Mouse (Mus musculus) heart, adult 2 months (tissue): ENCODE data around the gene Plk3.

ENCODE experiments used
- CTCF ChIP-seq: fragments of 200-600 bp; IDR thresholded peaks from 2 replicates; pipeline ENCODE4 v1.8.1; 2022; ENCODE audit warnings: antibody characterized with exemption, mild to moderate bottlenecking, moderate library complexity
- EP300 ChIP-seq: fragments of 200-500 bp; IDR thresholded peaks from 2 replicates; pipeline ENCODE4 v1.6.1; 2011; ENCODE audit warnings: low read depth, low read length, control low read depth; ENCODE audit not compliant: insufficient read depth
- POLR2A ChIP-seq: fragments of 200-500 bp; IDR thresholded peaks from 2 replicates; pipeline ENCODE4 v1.6.1; 2011; ENCODE audit warnings: mild to moderate bottlenecking, low read depth, low read length, control low read depth; ENCODE audit not compliant: insufficient read depth

DNA sequence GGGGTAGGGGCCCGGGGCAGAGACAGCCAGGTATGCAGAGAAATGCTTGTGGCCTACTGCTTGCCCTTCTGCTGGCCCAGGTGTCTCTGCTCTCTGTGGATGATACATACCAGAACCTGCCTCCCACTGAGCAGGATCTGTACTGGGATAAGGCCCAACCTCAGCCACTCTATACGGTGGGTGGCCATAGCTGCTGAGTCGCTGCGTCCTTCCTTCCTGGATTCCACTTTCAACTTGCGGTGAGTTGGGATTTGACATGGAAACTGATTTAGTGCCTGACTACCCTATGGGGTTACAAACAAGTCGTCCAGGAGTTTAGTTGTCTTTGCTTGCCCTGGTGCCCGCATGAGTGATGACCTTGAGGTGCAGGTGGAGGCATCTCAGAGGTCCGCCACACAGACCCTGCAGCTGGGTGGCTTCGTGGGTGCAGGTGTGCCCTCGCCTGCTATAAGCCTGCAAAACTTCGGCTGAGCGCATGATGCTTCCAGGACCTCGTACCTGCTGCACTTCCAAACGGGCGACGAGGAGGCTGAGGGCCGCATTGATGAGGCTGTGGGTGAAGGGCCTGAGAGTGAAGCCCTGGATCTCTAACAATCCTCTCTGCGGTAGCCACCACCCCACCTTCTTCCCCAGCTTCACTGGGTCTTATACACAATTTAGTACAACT, 14.4 kb upstream of the Plk3 start:
- TF ChIP-seq CTCF (no peak), POLR2A (no peak), EP300 (no peak)
